22 mouse cellular contexts compared by ENCODE assay signal in the genomic region with DNA sequence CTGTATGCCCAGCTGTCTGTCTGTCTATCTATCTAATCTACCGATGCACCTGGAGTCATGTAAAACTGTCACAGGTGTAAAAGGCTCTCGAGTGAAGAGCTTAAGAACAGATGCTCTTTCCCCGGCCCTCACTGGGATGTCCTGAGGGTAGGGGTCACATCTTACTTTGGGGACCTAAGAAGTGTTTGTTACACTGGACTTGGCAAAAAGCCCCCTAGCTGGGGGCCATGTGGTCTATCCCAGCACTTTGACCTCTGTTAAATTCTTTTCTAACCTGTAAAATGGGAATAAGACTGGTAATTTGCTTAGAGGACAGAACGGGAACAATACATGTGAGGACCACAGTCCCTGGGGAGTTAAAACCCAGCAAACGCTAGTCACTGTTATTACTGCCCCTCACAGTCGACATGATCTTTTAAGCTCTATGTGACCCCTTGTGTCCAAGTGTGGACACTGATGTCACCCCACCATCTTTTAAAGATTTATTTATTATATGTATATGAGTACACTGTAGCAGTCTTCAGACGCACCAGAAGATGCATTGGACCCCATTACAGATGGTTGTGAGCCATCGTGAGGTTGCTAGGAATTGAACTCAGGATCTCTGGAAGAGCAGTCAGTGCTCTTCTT.
A peak's percentile ranks its signal among the peaks of the same experiment; 100 is the strongest.
DNase-seq lines count a peak whose midpoint lies in the region; TF ChIP-seq lines count a peak whose summit lies in the region.
"Had no signal": no experiment of that assay in that cellular context is flagged by ENCODE, and none has a peak within 500 bp of the region (broad histone marks: within the 10 kb centered on the region; RNA-seq: fewer than 3 reads in every experiment).

No protein-coding gene starts in this region.

- no peak overlapping the region for H3K27ac ChIP-seq in heart, adult 2 months
- no peak overlapping the region for H3K27ac ChIP-seq in CH12.LX (ENCODE audit: insufficient read depth, low read depth)
- H3K27ac ChIP-seq: embryonic facial prominence, embryonic 13.5 days; embryonic facial prominence, embryonic 15.5 days; forebrain, embryonic 10.5 days; forebrain, embryonic 12.5 days had no signal

- H3K79me2 ChIP-seq in heart, adult 2 months (replicated peaks; ENCODE audit: control insufficient read depth, insufficient read depth, low read length), result no peaks in the 10 kb centered on the region
- H3K79me2 ChIP-seq in CH12.LX (replicated peaks; ENCODE audit: control insufficient read depth, extremely low read depth, insufficient read depth, poor library complexity, severe bottlenecking), result no peaks in the 10 kb centered on the region

- H3K36me3 ChIP-seq in heart, adult 2 months (ENCODE audit: control insufficient read depth, insufficient read depth, low read length), result no peaks in the 10 kb centered on the region
- no peaks in the 10 kb centered on the region for H3K36me3 ChIP-seq in CH12.LX (replicated peaks in 1 of 2; ENCODE audit: control insufficient read depth in 1 of 2, insufficient read depth in 1 of 2, low read length in 1 of 2)
- H3K36me3 ChIP-seq: embryonic facial prominence, embryonic 13.5 days; embryonic facial prominence, embryonic 15.5 days; forebrain, embryonic 10.5 days; forebrain, embryonic 12.5 days had no signal

- no peak overlapping the region for H3K4me3 ChIP-seq in heart, adult 2 months
- H3K4me3 ChIP-seq in CH12.LX (replicated peaks in 1 of 3; ENCODE audit: low read depth in 2 of 3, low read length in 2 of 3, poor library complexity in 1 of 3), result no peak overlapping the region
- H3K4me3 ChIP-seq: embryonic facial prominence, embryonic 13.5 days; embryonic facial prominence, embryonic 15.5 days; erythroblast, embryonic 14.5 days; forebrain, embryonic 10.5 days; forebrain, embryonic 12.5 days had no signal

- whole genome bisulfite sequencing in heart, adult 2 months, result 78% methylated on average over 8 of the region's 8 CpGs

- no peaks in the 10 kb centered on the region for H3K27me3 ChIP-seq in heart, adult 2 months (ENCODE audit: control insufficient read depth, insufficient read depth, low read length)
- H3K27me3 ChIP-seq in CH12.LX (replicated peaks), result no peaks in the 10 kb centered on the region
- H3K27me3 ChIP-seq: embryonic facial prominence, embryonic 13.5 days; embryonic facial prominence, embryonic 15.5 days; forebrain, embryonic 12.5 days had no signal

- TF ChIP-seq RAD21 in CH12.LX (IDR thresholded peaks at IDR 0.05; ENCODE audit: low read depth, low read length), result peak; percentile 58

- no peak for TF ChIP-seq EP300 in heart, adult 2 months (IDR thresholded peaks at IDR 0.05; ENCODE audit: insufficient read depth, low read depth, low read length)
- TF ChIP-seq EP300 in CH12.LX (IDR thresholded peaks at IDR 0.05; ENCODE audit: low read length), result no peak

- intact Hi-C loops in gastrocnemius, postnatal 14 days (cut with DNase I; ENCODE audit: low total_unique reads), result no loop called here
- intact Hi-C loops in heart, adult 2 months (cut with DNase I), result no loop called here

- peak; percentile 0 for DNase-seq in gastrocnemius, postnatal 14 days
- no peak for DNase-seq in gastrocnemius, postnatal 10 days
- no peak for DNase-seq in heart, adult 2 months
- no peak for DNase-seq in heart, adult 9 months (ENCODE audit: low spot score in 2 of 2)
- no peak for DNase-seq in CH12.LX (ENCODE audit: extremely low read depth)
- no peak for DNase-seq in kidney, postnatal 4 days
- DNase-seq: adrenal gland, adult 2 months; adrenal gland, postnatal 10 days; adrenal gland, postnatal 25 days; B cell, adult 2 months; cerebellum, adult 11 months; cerebellum, adult 18-20 months; cerebellum, adult 8-10 months; cerebellum, adult 9-11 months; cerebellum, postnatal 14 days; cerebellum, postnatal 36 days; embryo, embryonic 11 days had no signal

- peak; percentile 28; the same call in 1 of the 2 replicates for TF ChIP-seq CTCF in heart, adult 2 months (IDR thresholded peaks at IDR 0.05)
- peak in 1 of 2 experiments; percentile 61; a peak in 2 of 4 replicates for TF ChIP-seq CTCF in CH12.LX (conservative IDR thresholded peaks at IDR 0.05 in 1 of 2, IDR thresholded peaks at IDR 0.05 in 1 of 2; ENCODE audit: low read depth in 2 of 2, low read length in 2 of 2)

- peaks cover 8% of the 10 kb centered on the region for H3K9me3 ChIP-seq in CH12.LX (replicated peaks; ENCODE audit: low read length)
- H3K9me3 ChIP-seq: embryonic facial prominence, embryonic 13.5 days; embryonic facial prominence, embryonic 15.5 days; forebrain, embryonic 12.5 days had no signal

- H3K4me2 ChIP-seq in CH12.LX (ENCODE audit: insufficient read depth, low read depth, poor library complexity, severe bottlenecking), result no peak overlapping the region
- H3K4me2 ChIP-seq: embryonic facial prominence, embryonic 13.5 days; embryonic facial prominence, embryonic 15.5 days; forebrain, embryonic 12.5 days had no signal

- dilution Hi-C loops in CH12.LX (cut with MboI; ENCODE audit: extremely low pct_ligation_motif_present, extremely low pct_unique_long_range_greater_than_20kb, low sequenced_read_pairs), result no loop called here

- in situ Hi-C loops in CH12.LX (cut with MboI; ENCODE audit: low pct_ligation_motif_present, low pct_unique_long_range_greater_than_20kb, low sequenced_read_pairs), result no loop called here

- TF ChIP-seq POLR2A in heart, adult 2 months (IDR thresholded peaks at IDR 0.05; ENCODE audit: insufficient read depth, low read depth, low read length), result no peak
- no peak for TF ChIP-seq POLR2A in CH12.LX (IDR thresholded peaks at IDR 0.05; ENCODE audit: low read depth, low read length)

- H3K9ac ChIP-seq in heart, adult 2 months (ENCODE audit: low read depth, low read length), result no peak overlapping the region
- no peak overlapping the region for H3K9ac ChIP-seq in CH12.LX (ENCODE audit: insufficient read depth, low read depth)
- H3K9ac ChIP-seq: embryonic facial prominence, embryonic 13.5 days; embryonic facial prominence, embryonic 15.5 days; forebrain, embryonic 12.5 days had no signal

- no peaks in the 10 kb centered on the region for H3K4me1 ChIP-seq in heart, adult 2 months (ENCODE audit: control insufficient read depth, insufficient read depth, low read length)
- H3K4me1 ChIP-seq in CH12.LX (ENCODE audit: control insufficient read depth in 1 of 2, insufficient read depth in 2 of 2), result peaks cover 4 to 20% of the 10 kb centered on the region in 2 experiments
- H3K4me1 ChIP-seq: embryonic facial prominence, embryonic 13.5 days; embryonic facial prominence, embryonic 15.5 days; forebrain, embryonic 10.5 days; forebrain, embryonic 12.5 days had no signal

TF ChIP-seq in CH12.LX, 34 proteins besides CTCF, POLR2A, EP300 and RAD21:
- TF ChIP-seq MAZ (IDR thresholded peaks at IDR 0.05; ENCODE audit: low read depth, low read length), result 0 out of 2 replicates have a peak, but pooled peaks have one; percentile 41
- peak; percentile 64 for TF ChIP-seq SMC3 (IDR thresholded peaks at IDR 0.05; ENCODE audit: low read depth, low read length)
- TF ChIP-seq MYC (IDR thresholded peaks at IDR 0.05; ENCODE audit: low read depth, low read length), result 0 out of 2 replicates have a peak, but pooled peaks have one; percentile 41
- no peak for TF ChIP-seq MEF2A (IDR thresholded peaks at IDR 0.05; ENCODE audit: borderline replicate concordance, low read depth, low read length)
- TF ChIP-seq ZC3H11A (IDR thresholded peaks at IDR 0.05; ENCODE audit: low read depth, low read length), result peak; percentile 13; the same call in 1 of the 2 replicates
- TF ChIP-seq SIN3A (IDR thresholded peaks at IDR 0.05; ENCODE audit: low read length), result no peak
- peak; percentile 7; the same call in 1 of the 2 replicates for TF ChIP-seq BHLHE40 (IDR thresholded peaks at IDR 0.05; ENCODE audit: low read depth, low read length)
- TF ChIP-seq KAT2A (IDR thresholded peaks at IDR 0.05; ENCODE audit: insufficient replicate concordance, low read length), result no peak
- no peak for TF ChIP-seq NRF1 (IDR thresholded peaks at IDR 0.05; ENCODE audit: low read depth, low read length)
